Mouse (Mus musculus) forebrain, postnatal 0 days (tissue): ENCODE results near the gene Lhx4. TPM values are rescaled to one million over a fixed set of nuclear protein-coding genes. Genes with fewer than 3 reads are reported as not detected.
A peak's percentile ranks its signal among the peaks of the same experiment; 100 is the strongest.

Experiments used
- ATAC-seq: fragments of 200-750 bp; cut with Nextera tagmentation; 2 replicates; pipeline ENCODE4 v1.8.0; 2017; ENCODE audit warnings: mild to moderate bottlenecking, moderate library complexity
- DNase-seq: peaks from one replicate; pipeline ENCODE4 v3.0.0-alpha.2; 2015
- H3K27ac ChIP-seq: fragments of 300-500 bp; sonication (generic); 2 replicates; pipeline ENCODE4 v1.5.1; 2014; ENCODE audit warnings: low read depth, mild to moderate bottlenecking, antibody characterized with exemption, low read length, moderate library complexity, mixed read lengths
- H3K27me3 ChIP-seq: fragments of 300-500 bp; sonication (generic); 2 replicates; pipeline ENCODE4 v1.6.1; 2014; ENCODE audit warnings: mild to moderate bottlenecking, low read length, mixed read lengths; ENCODE audit not compliant: insufficient read depth
- H3K36me3 ChIP-seq: fragments of 300-500 bp; sonication (generic); 2 replicates; pipeline ENCODE4 v1.6.1; 2014; ENCODE audit warnings: mild to moderate bottlenecking, moderate library complexity; ENCODE audit not compliant: insufficient read depth
- H3K4me1 ChIP-seq: fragments of 300-500 bp; sonication (generic); 2 replicates; pipeline ENCODE4 v1.6.1; 2014; ENCODE audit warnings: antibody characterized with exemption; ENCODE audit not compliant: insufficient read depth
- H3K4me2 ChIP-seq: fragments of 300-500 bp; sonication (generic); 2 replicates; pipeline ENCODE4 v1.6.1; 2014; ENCODE audit warnings: low read depth, mild to moderate bottlenecking, moderate library complexity
- H3K4me3 ChIP-seq: fragments of 300-500 bp; sonication (generic); 2 replicates; pipeline ENCODE4 v1.5.1; 2014; ENCODE audit warnings: low read depth, low read length, mixed read lengths
- H3K9ac ChIP-seq: fragments of 300-500 bp; sonication (generic); 2 replicates; pipeline ENCODE4 v1.6.1; 2014; ENCODE audit warnings: mild to moderate bottlenecking
- H3K9me3 ChIP-seq: fragments of 300-500 bp; sonication (generic); 2 replicates; pipeline ENCODE4 v1.6.1; 2016; ENCODE audit warnings: low read length
- CTCF ChIP-seq: sonication (generic); IDR thresholded peaks from 2 replicates; pipeline ENCODE4 v1.5.1; 2016; ENCODE audit warnings: antibody characterized with exemption, control low read depth, low read depth
- WGBS: fragments of 180-500 bp; shearing (Covaris S2); extraction: QIAGEN DNeasy Blood & Tissue Kit; methylation state at CpG from one replicate; pipeline ENCODE4 v1.1.7; 2014; 5-methylcytosine and 5-hydroxymethylcytosine counted together
- polyA plus RNA-seq: library from polyadenylated mRNA; unstranded; fragments of >200 nt; fragmentation: Nextera tagmentation; extraction: Ambion mirVana; gene quantifications from 2 replicates; pipeline ENCODE4 v1.2.1, GENCODE M21; 2015
- total RNA-seq: library from RNA; depleted of rRNA; stranded (reverse); fragments of >200 nt; gene quantifications from 2 replicates; pipeline ENCODE4 v1.2.3, GENCODE M21; 2014

Lhx4 gene
- total and polyA plus RNA-seq, 2 experiments from 2014 or later = 0.11 TPM; not detected in 1

- H3K9me3 ChIP-seq = no peaks in the 10 kb centered on the region
- no peak overlapping the region for H3K4me2 ChIP-seq
Observed at GRCm38 (mm10) chr1:155790111-155790974, 38.9 kb upstream of the Lhx4 start.

GRCm38 (mm10) chr1:155785886-155786285, 34.4 kb upstream of the Lhx4 start:
- 59% methylated on average over 7 of the region's 7 CpGs for WGBS
- Histone ChIP-seq H3K4me2 (no peak overlapping the region), H3K4me3 (no peak overlapping the region), H3K4me1 (no peaks in the 10 kb centered on the region), H3K27me3 (no peaks in the 10 kb centered on the region), H3K36me3 (peaks cover 39% of the 10 kb centered on the region), H3K27ac (no peak overlapping the region), H3K9ac (no peak overlapping the region), H3K9me3 (no peaks in the 10 kb centered on the region)
- ATAC-seq (no peak), DNase-seq (no peak)
- TF ChIP-seq CTCF = no peak

More at GRCm38 (mm10) chr1:155790111-155790974, 38.9 kb upstream of the Lhx4 start:
- Histone ChIP-seq H3K4me1 (no peaks in the 10 kb centered on the region), H3K36me3 (peaks cover 61% of the 10 kb centered on the region), H3K27me3 (no peaks in the 10 kb centered on the region), H3K4me3 (no peak overlapping the region), H3K27ac (peak overlapping the region; percentile 52), H3K9ac (no peak overlapping the region)
- peak; percentile 81 for ATAC-seq
- no peak for TF ChIP-seq CTCF
- DNase-seq = peak; percentile 38
- 32% methylated on average over 16 of the region's 16 CpGs for WGBS

GRCm38 (mm10) chr1:155784343-155785205, 33.1 kb upstream of the Lhx4 start:
- H3K27me3 ChIP-seq = no peaks in the 10 kb centered on the region
- H3K36me3 ChIP-seq = peaks cover 50% of the 10 kb centered on the region
- no peak overlapping the region for H3K4me2 ChIP-seq

GRCm38 (mm10) chr1:155782382-155782781, 30.9 kb upstream of the Lhx4 start:
- Histone ChIP-seq H3K36me3 (peaks cover 42% of the 10 kb centered on the region), H3K9ac (no peak overlapping the region), H3K4me3 (no peak overlapping the region), H3K4me2 (no peak overlapping the region), H3K27ac (no peak overlapping the region), H3K4me1 (no peaks in the 10 kb centered on the region), H3K27me3 (no peaks in the 10 kb centered on the region), H3K9me3 (no peaks in the 10 kb centered on the region)
- ATAC-seq = no peak
- WGBS = 78% methylated on average over 5 of the region's 5 CpGs
- no peak for DNase-seq
- TF ChIP-seq CTCF = no peak

More at GRCm38 (mm10) chr1:155784343-155785205, 33.1 kb upstream of the Lhx4 start:
- Histone ChIP-seq H3K9ac (no peak overlapping the region), H3K9me3 (no peaks in the 10 kb centered on the region), H3K4me3 (no peak overlapping the region), H3K4me1 (no peaks in the 10 kb centered on the region), H3K27ac (no peak overlapping the region)
- TF ChIP-seq CTCF = peak; percentile 85
- ATAC-seq = peak; percentile 70
- peak; percentile 50 for DNase-seq
- 43% methylated on average over 19 of the region's 19 CpGs for WGBS

- H3K9ac ChIP-seq = no peak overlapping the region
- no peaks in the 10 kb centered on the region for H3K4me1 ChIP-seq
- no peak overlapping the region for H3K27ac ChIP-seq
- H3K9me3 ChIP-seq = peaks cover 7% of the 10 kb centered on the region; the same call in 1 of the 2 replicates
- DNase-seq (no peak), ATAC-seq (no peak)
- H3K27me3 ChIP-seq = no peaks in the 10 kb centered on the region
- WGBS = 59% methylated on average over 14 of the region's 14 CpGs
- TF ChIP-seq CTCF = no peak
- H3K4me3 ChIP-seq = no peak overlapping the region
- H3K36me3 ChIP-seq = peaks cover 25% of the 10 kb centered on the region
- H3K4me2 ChIP-seq = no peak overlapping the region
Observed at GRCm38 (mm10) chr1:155777641-155778625, 26.4 kb upstream of the Lhx4 start.

- no peaks in the 10 kb centered on the region for H3K27me3 ChIP-seq
- no peaks in the 10 kb centered on the region for H3K36me3 ChIP-seq
- no peak overlapping the region for H3K9ac ChIP-seq
- no peak overlapping the region for H3K4me3 ChIP-seq
- no peaks in the 10 kb centered on the region for H3K9me3 ChIP-seq
- H3K4me2 ChIP-seq = no peak overlapping the region
- no peaks in the 10 kb centered on the region for H3K4me1 ChIP-seq
- H3K27ac ChIP-seq = no peak overlapping the region
- DNase-seq (no peak), ATAC-seq (no peak)
- 59% methylated on average over 12 of the region's 12 CpGs for WGBS
- no peak for TF ChIP-seq CTCF
Observed at GRCm38 (mm10) chr1:155759167-155759566, 7.7 kb upstream of the Lhx4 start.
